Mouse (Mus musculus) kidney, embryonic 14.5 days (tissue): ENCODE data around the gene Jarid2. TPM values are rescaled to one million over a fixed set of nuclear protein-coding genes. Genes with fewer than 3 reads are reported as not detected.

ENCODE experiments used
- ATAC-seq: fragments of 200-750 bp; cut with Nextera tagmentation; 2 replicates; pipeline ENCODE4 v1.8.0; 2017; ENCODE audit warnings: moderate number of reproducible peaks, mild to moderate bottlenecking, moderate TSS enrichment, moderate library complexity; ENCODE audit not compliant: low FRiP score, low TSS enrichment
- H3K27ac ChIP-seq: fragments of 300-500 bp; sonication (generic); 2 replicates; pipeline ENCODE4 v1.5.1; 2014; ENCODE audit warnings: low read depth, mild to moderate bottlenecking, low read length, moderate library complexity, mixed read lengths
- H3K27me3 ChIP-seq: fragments of 300-500 bp; sonication (generic); 2 replicates; pipeline ENCODE4 v1.6.1; 2014; ENCODE audit warnings: mild to moderate bottlenecking, low read length; ENCODE audit not compliant: control insufficient read depth, insufficient read depth
- H3K36me3 ChIP-seq: fragments of 300-500 bp; sonication (generic); 2 replicates; pipeline ENCODE4 v1.6.1; 2014; ENCODE audit warnings: low read length, mixed read lengths; ENCODE audit not compliant: control insufficient read depth, insufficient read depth
- H3K4me1 ChIP-seq: fragments of 300-500 bp; sonication (generic); 2 replicates; pipeline ENCODE4 v1.6.1; 2014; ENCODE audit warnings: low read length, mixed read lengths; ENCODE audit not compliant: control insufficient read depth, insufficient read depth
- H3K4me2 ChIP-seq: fragments of 300-500 bp; sonication (generic); replicated peaks from 2 replicates; pipeline ENCODE4 v1.6.1; 2014; ENCODE audit warnings: low read depth, mild to moderate bottlenecking, low read length
- H3K4me3 ChIP-seq: fragments of 300-500 bp; sonication (generic); 2 replicates; pipeline ENCODE4 v1.5.1; 2014; ENCODE audit warnings: mild to moderate bottlenecking, low read length
- H3K9ac ChIP-seq: fragments of 300-500 bp; sonication (generic); 2 replicates; pipeline ENCODE4 v1.6.1; 2014; ENCODE audit warnings: low read depth, mild to moderate bottlenecking, low read length, moderate library complexity
- H3K9me3 ChIP-seq: fragments of 300-500 bp; sonication (generic); 2 replicates; pipeline ENCODE4 v1.6.1; 2016; ENCODE audit warnings: low read length; ENCODE audit not compliant: control insufficient read depth
- WGBS: fragments of 180-500 bp; shearing (Covaris S2); extraction: QIAGEN DNeasy Blood & Tissue Kit; methylation state at CpG from one replicate; pipeline ENCODE4 v1.1.7; 2014; 5-methylcytosine and 5-hydroxymethylcytosine counted together
- polyA plus RNA-seq: library from polyadenylated mRNA; unstranded; fragments of >200 nt; fragmentation: Nextera tagmentation; extraction: Ambion mirVana; gene quantifications from 2 replicates; pipeline ENCODE4 v1.2.1, GENCODE M21; 2014

Gene Jarid2
- polyA plus RNA-seq, 1 experiment from 2014 or later: 28.1 TPM

DNA sequence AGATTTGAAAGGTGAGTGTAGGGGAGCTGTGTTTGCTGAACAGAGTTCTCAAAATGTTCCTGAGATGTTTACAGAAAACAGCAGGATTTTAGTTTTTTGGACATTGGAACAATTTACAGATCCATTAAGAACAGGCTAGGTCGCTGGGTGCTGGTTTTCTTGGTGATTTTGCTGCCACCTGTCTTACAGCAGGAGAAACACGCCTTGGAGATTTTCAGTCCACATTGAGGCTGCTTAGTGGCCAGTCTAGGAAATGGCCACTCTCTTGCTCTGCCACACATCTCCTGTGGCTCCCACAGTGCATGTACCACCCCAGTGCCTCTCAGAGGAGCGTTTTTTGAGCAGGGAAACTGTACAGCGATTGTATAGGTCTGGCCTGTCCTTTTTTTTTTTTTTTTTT, 57.0 kb downstream of the Jarid2 start:
- Histone ChIP-seq H3K27ac (no peak overlapping the region), H3K9me3 (no peaks in the 10 kb centered on the region), H3K4me2 (no peak overlapping the region), H3K4me1 (0 out of 2 replicates have a peak, but pooled peaks cover 11% of the 10 kb centered on the region), H3K4me3 (no peak overlapping the region), H3K27me3 (no peaks in the 10 kb centered on the region), H3K9ac (no peak overlapping the region), H3K36me3 (no peaks in the 10 kb centered on the region)
- 28% methylated on average over 4 of the region's 4 CpGs for WGBS
- ATAC-seq: no peak

DNA sequence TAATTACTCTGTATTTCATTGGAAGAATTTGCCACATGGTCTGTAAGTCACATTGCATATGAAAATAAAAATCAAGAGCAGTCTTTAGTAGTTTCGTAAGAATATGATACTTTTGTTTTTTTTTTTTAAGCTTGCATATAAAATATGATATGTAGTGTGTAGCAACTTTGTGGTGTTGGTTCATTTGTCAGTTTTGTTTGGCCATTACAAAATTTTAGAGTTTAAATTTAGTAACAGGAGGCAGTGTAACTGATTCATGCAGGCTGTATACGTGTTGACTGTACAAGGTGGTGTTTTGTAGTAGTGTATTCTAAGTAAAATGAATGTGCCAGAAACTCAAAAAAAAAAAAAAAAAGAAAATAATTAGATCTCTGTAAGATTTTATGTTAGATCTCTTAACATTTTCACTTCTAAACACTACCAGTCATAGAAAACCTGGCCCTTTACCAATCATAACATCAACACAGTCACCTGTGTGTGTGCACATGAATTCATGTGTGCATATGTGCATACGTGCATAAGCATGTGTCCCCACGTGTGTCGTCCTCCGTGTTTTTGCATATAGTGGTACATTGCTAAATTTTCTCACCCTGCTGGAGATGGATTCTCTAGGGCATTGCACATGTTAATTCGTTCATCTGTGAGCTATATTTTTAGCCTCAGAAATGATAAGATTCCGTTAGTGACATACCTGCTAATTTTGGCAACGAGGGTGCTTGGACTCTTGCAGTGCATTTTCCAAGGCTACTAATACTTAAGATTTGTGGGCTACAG, 59.3 kb downstream of the Jarid2 start:
- Histone ChIP-seq H3K27ac (no peak overlapping the region), H3K4me1 (0 out of 2 replicates have a peak, but pooled peaks cover 11% of the 10 kb centered on the region), H3K4me2 (no peak overlapping the region), H3K9ac (no peak overlapping the region), H3K36me3 (no peaks in the 10 kb centered on the region), H3K4me3 (no peak overlapping the region), H3K9me3 (no peaks in the 10 kb centered on the region), H3K27me3 (no peaks in the 10 kb centered on the region)
- ATAC-seq: no peak
- 75% methylated on average over 9 of the region's 9 CpGs for WGBS

DNA sequence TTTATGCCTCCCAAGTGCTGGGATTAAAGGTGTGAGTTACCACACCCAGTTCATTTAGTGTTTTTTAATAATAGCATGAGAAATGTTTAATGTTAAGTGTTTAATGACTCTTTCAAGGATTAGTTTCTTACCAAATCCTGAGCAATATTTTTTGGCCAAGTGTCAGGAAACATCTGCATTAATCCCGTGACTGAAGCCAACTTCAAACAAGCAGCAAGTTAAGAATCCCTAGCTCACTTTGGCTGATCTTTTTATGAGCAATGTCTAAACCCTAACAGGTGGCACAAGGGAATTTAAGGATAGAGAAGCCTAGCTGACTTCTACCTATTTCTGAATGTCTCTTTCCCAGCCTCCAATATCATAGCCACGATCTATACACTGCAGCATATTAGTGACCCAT, 60.7 kb downstream of the Jarid2 start:
- Histone ChIP-seq H3K4me3 (no peak overlapping the region), H3K4me2 (no peak overlapping the region), H3K36me3 (no peaks in the 10 kb centered on the region), H3K9ac (no peak overlapping the region), H3K27ac (no peak overlapping the region), H3K9me3 (no peaks in the 10 kb centered on the region), H3K4me1 (0 out of 2 replicates have a peak, but pooled peaks cover 11% of the 10 kb centered on the region), H3K27me3 (no peaks in the 10 kb centered on the region)
- 59% methylated on average over 2 of the region's 2 CpGs for WGBS
- ATAC-seq: no peak

DNA sequence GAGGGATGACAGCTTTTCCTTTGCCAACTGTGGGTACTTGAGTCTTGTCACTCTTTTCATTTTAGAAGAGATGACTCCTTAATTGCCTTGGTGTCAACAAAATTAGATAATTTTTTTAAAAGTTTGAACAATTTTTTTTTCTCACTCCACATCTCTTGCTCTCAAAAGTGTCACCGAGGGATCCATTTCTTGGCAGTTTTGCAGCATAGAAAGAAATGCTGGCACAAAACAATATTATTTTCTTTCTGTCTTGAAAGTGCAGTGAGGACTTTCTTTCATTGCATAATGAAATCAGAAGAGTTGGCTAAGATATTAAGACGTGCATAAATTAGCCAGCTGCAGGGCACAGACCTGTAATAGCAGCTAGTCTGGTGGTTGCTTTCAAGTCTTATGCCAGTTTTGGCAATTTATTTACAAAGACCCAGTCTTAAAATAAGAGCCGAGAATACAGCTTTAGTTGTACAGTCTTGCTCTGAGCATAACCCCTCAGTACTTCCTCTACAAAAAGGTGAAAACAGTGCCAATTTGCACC, 63.2 kb downstream of the Jarid2 start:
- no peaks in the 10 kb centered on the region for H3K9me3 ChIP-seq
- H3K27me3 ChIP-seq: no peaks in the 10 kb centered on the region
- no peak for ATAC-seq
- H3K36me3 ChIP-seq: no peaks in the 10 kb centered on the region
- H3K4me3 ChIP-seq: no peak overlapping the region
- no peak overlapping the region for H3K27ac ChIP-seq
- no peak overlapping the region for H3K4me2 ChIP-seq
- 83% methylated on average over 3 of the region's 3 CpGs for WGBS
- H3K9ac ChIP-seq: no peak overlapping the region
- peaks cover 7% of the 10 kb centered on the region; the same call in 1 of the 2 replicates for H3K4me1 ChIP-seq

DNA sequence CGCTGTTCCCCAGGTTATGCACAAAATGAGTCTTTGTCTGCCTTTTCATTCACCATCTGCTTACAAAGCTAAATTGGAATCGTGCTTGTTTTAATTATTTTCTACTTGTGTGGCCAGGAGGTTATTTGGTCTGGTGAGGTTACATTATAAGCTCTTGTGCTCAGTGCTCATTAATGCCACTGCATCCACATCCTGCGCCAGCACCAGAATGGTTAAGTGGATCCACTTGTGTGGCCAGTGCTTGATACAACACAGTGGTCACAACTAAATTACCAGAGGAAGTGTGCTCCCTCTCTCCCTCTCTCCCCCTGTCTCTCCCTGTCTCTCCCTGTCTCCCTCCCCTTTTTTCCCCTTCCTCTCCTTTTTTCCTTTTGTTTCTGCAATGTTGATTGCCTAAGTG, 66.6 kb downstream of the Jarid2 start:
- no peaks in the 10 kb centered on the region for H3K9me3 ChIP-seq
- 47% methylated on average over 3 of the region's 3 CpGs for WGBS
- no peaks in the 10 kb centered on the region for H3K36me3 ChIP-seq
- H3K27ac ChIP-seq: no peak overlapping the region
- H3K4me3 ChIP-seq: no peak overlapping the region
- H3K27me3 ChIP-seq: no peaks in the 10 kb centered on the region
- ATAC-seq: no peak
- H3K4me2 ChIP-seq: no peak overlapping the region
- peaks cover 12% of the 10 kb centered on the region; the same call in 1 of the 2 replicates for H3K4me1 ChIP-seq
- H3K9ac ChIP-seq: no peak overlapping the region

DNA sequence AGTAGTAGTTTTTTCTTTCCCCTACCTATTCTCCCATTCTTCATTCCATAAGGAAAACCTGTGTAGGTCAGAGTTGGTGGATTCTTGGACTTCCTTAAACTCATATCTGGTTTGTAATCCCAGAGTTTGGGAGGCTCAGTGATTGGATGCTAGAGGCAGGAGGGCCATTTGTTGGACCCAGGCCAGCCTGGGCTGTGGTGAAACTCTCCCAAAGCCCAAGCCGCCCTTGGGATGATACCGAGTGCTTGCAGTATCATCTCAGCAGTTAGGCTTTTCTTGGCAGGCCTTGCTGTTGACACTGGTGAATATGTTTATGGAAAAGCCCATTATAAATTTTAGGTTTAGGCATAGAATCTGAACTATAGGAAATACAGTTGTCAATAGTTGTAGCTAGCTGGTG, 67.5 kb downstream of the Jarid2 start:
- ATAC-seq: no peak
- H3K36me3 ChIP-seq: no peaks in the 10 kb centered on the region
- peaks cover 12% of the 10 kb centered on the region; the same call in 1 of the 2 replicates for H3K4me1 ChIP-seq
- 73% methylated on average over 2 of the region's 2 CpGs for WGBS
- no peak overlapping the region for H3K27ac ChIP-seq
- H3K4me2 ChIP-seq: no peak overlapping the region
- no peak overlapping the region for H3K9ac ChIP-seq
- H3K4me3 ChIP-seq: no peak overlapping the region
- H3K27me3 ChIP-seq: no peaks in the 10 kb centered on the region
- no peaks in the 10 kb centered on the region for H3K9me3 ChIP-seq

DNA sequence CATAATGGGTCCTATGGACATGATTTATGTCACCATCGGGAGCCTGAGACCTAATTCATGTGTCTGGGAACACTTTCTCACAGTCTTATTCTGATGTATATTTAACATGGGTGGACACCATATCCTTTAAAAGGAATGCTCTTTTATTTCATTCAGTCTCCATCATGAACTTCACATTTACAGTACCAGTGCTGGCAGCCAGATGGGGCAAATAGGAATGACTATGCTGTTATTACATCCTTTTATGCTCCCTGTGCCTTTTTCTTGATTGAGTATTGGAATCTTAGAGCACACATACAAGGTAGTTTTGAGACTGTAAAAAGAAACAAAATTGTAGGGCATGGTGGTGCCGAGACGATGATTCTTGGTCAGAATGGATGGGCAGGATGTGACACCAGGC, 69.0 kb downstream of the Jarid2 start:
- no peak for ATAC-seq
- Histone ChIP-seq H3K4me1 (peaks cover 12% of the 10 kb centered on the region; the same call in 1 of the 2 replicates), H3K36me3 (no peaks in the 10 kb centered on the region), H3K4me3 (no peak overlapping the region), H3K27me3 (no peaks in the 10 kb centered on the region), H3K9ac (no peak overlapping the region), H3K9me3 (no peaks in the 10 kb centered on the region), H3K27ac (no peak overlapping the region), H3K4me2 (no peak overlapping the region)
- WGBS: 86% methylated on average over 3 of the region's 3 CpGs

DNA sequence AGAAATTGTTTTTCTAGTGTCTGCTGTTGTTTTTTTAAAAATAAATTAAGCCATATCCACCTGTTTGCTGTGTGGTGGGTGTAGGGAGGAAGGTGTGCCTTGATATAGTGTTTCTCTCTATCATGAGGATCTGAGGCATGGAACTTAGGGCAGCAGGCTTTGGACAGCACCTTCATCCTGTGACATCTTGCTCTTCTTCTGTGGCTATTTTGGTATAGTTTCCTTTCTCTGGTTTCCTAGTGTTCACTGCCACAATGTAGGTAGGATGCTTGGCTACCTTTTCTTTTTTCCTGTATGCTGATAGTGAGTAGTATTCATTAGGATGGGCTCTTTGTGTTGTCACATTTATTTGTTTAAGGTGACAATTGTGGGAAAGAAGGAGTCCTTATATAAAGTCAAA, 69.9 kb downstream of the Jarid2 start:
- Histone ChIP-seq H3K9me3 (no peaks in the 10 kb centered on the region), H3K4me3 (no peak overlapping the region), H3K4me1 (peaks cover 12% of the 10 kb centered on the region; the same call in 1 of the 2 replicates), H3K27me3 (no peaks in the 10 kb centered on the region), H3K36me3 (no peaks in the 10 kb centered on the region), H3K9ac (no peak overlapping the region), H3K27ac (no peak overlapping the region), H3K4me2 (no peak overlapping the region)
- no peak for ATAC-seq

DNA sequence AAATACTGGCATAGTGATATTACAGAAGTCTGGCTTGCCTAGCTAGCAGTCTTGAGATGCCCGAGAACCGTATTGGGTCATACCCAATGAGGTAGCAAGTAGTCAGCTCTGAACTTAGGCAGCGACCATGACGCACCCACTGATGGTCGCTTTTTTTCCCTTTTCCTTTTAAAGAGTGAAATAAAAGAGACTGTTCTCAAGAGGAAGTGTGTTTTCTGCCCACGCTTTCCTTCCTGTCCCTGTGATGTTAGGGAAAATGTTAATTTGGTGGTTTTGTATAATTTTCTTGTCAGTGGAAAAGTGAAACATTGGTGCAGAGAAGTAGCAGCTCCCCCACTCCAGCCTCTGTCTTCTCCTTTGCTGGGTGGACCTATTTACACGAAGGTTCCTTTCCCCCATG, 70.8 kb downstream of the Jarid2 start:
- no peak for ATAC-seq
- 76% methylated on average over 7 of the region's 7 CpGs for WGBS
- H3K9me3 ChIP-seq: no peaks in the 10 kb centered on the region

More for the DNA sequence above, 70.8 kb downstream of the Jarid2 start:
- H3K4me2 ChIP-seq: no peak overlapping the region
- H3K9ac ChIP-seq: no peak overlapping the region
- H3K4me1 ChIP-seq: peaks cover 12% of the 10 kb centered on the region; the same call in 1 of the 2 replicates
- no peak overlapping the region for H3K4me3 ChIP-seq
- no peaks in the 10 kb centered on the region for H3K36me3 ChIP-seq
- no peak overlapping the region for H3K27ac ChIP-seq
- no peaks in the 10 kb centered on the region for H3K27me3 ChIP-seq
